Comparison of ENCODE assay signal across 8 mouse cellular contexts in genomic region chr1:64738180-64738555, GRCm38 (mm10). TPM values are rescaled to one million over a fixed set of nuclear protein-coding genes. Genes with fewer than 3 reads are reported as not detected.
DNase-seq lines count a peak whose midpoint lies in the region; ATAC-seq and TF ChIP-seq lines count a peak whose summit lies in the region.

No protein-coding gene starts in this region.

- under 1% methylated on average over 11 of the region's 11 CpGs for WGBS in embryonic facial prominence, embryonic 12.5 days
- WGBS in intestine, embryonic 15.5 days = under 1% methylated on average over 11 of the region's 11 CpGs
- 2% methylated on average over 11 of the region's 11 CpGs for WGBS in lung, postnatal 0 days

- peak overlapping the region; percentile 72 for H3K4me3 ChIP-seq in layer of hippocampus, adult 2 months
- H3K4me3 ChIP-seq in embryonic facial prominence, embryonic 12.5 days = peak overlapping the region; percentile 66
- H3K4me3 ChIP-seq in intestine, embryonic 15.5 days (replicated peaks) = peak overlapping the region; percentile 78
- peak overlapping the region; percentile 69 for H3K4me3 ChIP-seq in lung, postnatal 0 days (ENCODE audit: low read depth, low read length)

- no peak overlapping the region for H3K27ac ChIP-seq in layer of hippocampus, adult 2 months
- no peak overlapping the region for H3K27ac ChIP-seq in embryonic facial prominence, embryonic 12.5 days
- H3K27ac ChIP-seq in intestine, embryonic 15.5 days = peak overlapping the region; percentile 91
- peak overlapping the region; percentile 80 for H3K27ac ChIP-seq in lung, postnatal 0 days (ENCODE audit: low read length)

- DNase-seq in layer of hippocampus, adult 2 months (ENCODE audit: low spot score in 2 of 2) = no peak
- no peak for DNase-seq in layer of hippocampus, adult 8-10 months (ENCODE audit: low spot score in 2 of 2)
- DNase-seq in lung, postnatal 0 days (ENCODE audit: low spot score) = peak; percentile 72
- no peak for DNase-seq in urinary bladder, postnatal 36 days (ENCODE audit: low spot score in 2 of 2)
- DNase-seq in urinary bladder, postnatal 25 days (ENCODE audit: low spot score) = no peak
- no peak for DNase-seq in urinary bladder, postnatal 10 days (ENCODE audit: low spot score)

- no peak for TF ChIP-seq CTCF in layer of hippocampus, adult 2 months (conservative IDR thresholded peaks at IDR 0.05)
- no peak for TF ChIP-seq CTCF in lung, postnatal 0 days (IDR thresholded peaks at IDR 0.05)

- H3K9me3 ChIP-seq in embryonic facial prominence, embryonic 12.5 days = no peaks in the 10 kb centered on the region
- no peaks in the 10 kb centered on the region for H3K9me3 ChIP-seq in intestine, embryonic 15.5 days
- no peaks in the 10 kb centered on the region for H3K9me3 ChIP-seq in lung, postnatal 0 days (ENCODE audit: low read length)

- 0 out of 2 replicates have a peak overlapping the region, but pooled peaks have one; percentile 24 for H3K9ac ChIP-seq in embryonic facial prominence, embryonic 12.5 days
- peak overlapping the region; percentile 47 for H3K9ac ChIP-seq in intestine, embryonic 15.5 days
- peak overlapping the region; percentile 6; the same call in 1 of the 2 replicates for H3K9ac ChIP-seq in lung, postnatal 0 days (replicated peaks; ENCODE audit: low read depth)

- peaks cover 32% of the 10 kb centered on the region for H3K4me1 ChIP-seq in embryonic facial prominence, embryonic 12.5 days
- H3K4me1 ChIP-seq in intestine, embryonic 15.5 days (replicated peaks) = peaks cover 23% of the 10 kb centered on the region
- peaks cover 15% of the 10 kb centered on the region for H3K4me1 ChIP-seq in lung, postnatal 0 days (ENCODE audit: insufficient read depth, low read depth, low read length)

- peaks cover 44% of the 10 kb centered on the region for H3K27me3 ChIP-seq in embryonic facial prominence, embryonic 12.5 days
- H3K27me3 ChIP-seq in intestine, embryonic 15.5 days (replicated peaks) = 0 out of 2 replicates have a peak, but pooled peaks cover 3% of the 10 kb centered on the region
- 0 out of 2 replicates have a peak, but pooled peaks cover 11% of the 10 kb centered on the region for H3K27me3 ChIP-seq in lung, postnatal 0 days (replicated peaks; ENCODE audit: insufficient read depth, low read length)

- no peak for ATAC-seq in embryonic facial prominence, embryonic 12.5 days (ENCODE audit: insufficient number of reproducible peaks, insufficient read depth, low FRiP score, low TSS enrichment)
- peak; percentile 58 for ATAC-seq in intestine, embryonic 15.5 days
- peak; percentile 0 for ATAC-seq in lung, postnatal 0 days

- no peak for TF ChIP-seq EP300 in lung, postnatal 0 days (IDR thresholded peaks at IDR 0.05)

- H3K4me2 ChIP-seq in embryonic facial prominence, embryonic 12.5 days (replicated peaks) = peak overlapping the region; percentile 92
- peak overlapping the region; percentile 95 for H3K4me2 ChIP-seq in intestine, embryonic 15.5 days (replicated peaks)
- H3K4me2 ChIP-seq in lung, postnatal 0 days (replicated peaks; ENCODE audit: low read depth, low read length) = peak overlapping the region; percentile 96

- H3K36me3 ChIP-seq in embryonic facial prominence, embryonic 12.5 days = no peaks in the 10 kb centered on the region
- H3K36me3 ChIP-seq in intestine, embryonic 15.5 days = no peaks in the 10 kb centered on the region
- H3K36me3 ChIP-seq in lung, postnatal 0 days (ENCODE audit: insufficient read depth, low read length) = no peaks in the 10 kb centered on the region

RNA-seq across cellular contexts. Expression of gene Fzd5, which starts 0.6 kb away (rescaled TPM):
- total RNA-seq in layer of hippocampus, adult 2 months (2021) = 1 to 10 TPM in 1 of 2 experiments, under 1 TPM in 1; 0.93 to 1.3 TPM
- 1 to 10 TPM in 2 of 4 experiments, under 1 TPM in 2; 0.87 to 2.5 (median 1.3) TPM for total RNA-seq in layer of hippocampus, adult 8-10 months (2022)
- polyA plus RNA-seq in embryonic facial prominence, embryonic 12.5 days (2016; fragmentation: Nextera tagmentation; extraction: Ambion mirVana) = 2.4 and 2.5 TPM in 2 replicates
- polyA plus RNA-seq in intestine, embryonic 15.5 days (2015; fragmentation: Nextera tagmentation; extraction: Ambion mirVana) = 7.1 and 8.0 TPM in 2 replicates
- 3.1 and 3.5 TPM in 2 replicates for polyA plus RNA-seq in lung, postnatal 0 days (2015; fragmentation: Nextera tagmentation; extraction: Ambion mirVana)

RNA-seq across cellular contexts. Expression of gene Ccnyl1, which starts 47.9 kb away (rescaled TPM):
- total RNA-seq in layer of hippocampus, adult 2 months (2021) = 10 to 100 TPM; 12.9 to 14.8 TPM
- 10 to 100 TPM; 10.4 to 12.9 (median 12.0) TPM for total RNA-seq in layer of hippocampus, adult 8-10 months (2022)
- polyA plus RNA-seq in embryonic facial prominence, embryonic 12.5 days (2016; fragmentation: Nextera tagmentation; extraction: Ambion mirVana) = 6.6 and 8.2 TPM in 2 replicates
- polyA plus RNA-seq in intestine, embryonic 15.5 days (2015; fragmentation: Nextera tagmentation; extraction: Ambion mirVana) = 4.0 and 4.3 TPM in 2 replicates
- polyA plus RNA-seq in lung, postnatal 0 days (2015; fragmentation: Nextera tagmentation; extraction: Ambion mirVana) = 3.9 and 4.5 TPM in 2 replicates

Comparison
In these comparisons a context has a peak if more than half of its experiments do, and no peak if none do; other contexts are left out.
1. H3K27ac ChIP-seq: peak in intestine, embryonic 15.5 days (single experiment) and lung, postnatal 0 days (single experiment); none in layer of hippocampus, adult 2 months (single experiment) and embryonic facial prominence, embryonic 12.5 days (single experiment).
2. Peak in every context shown above with its lines, with median percentiles within 50 percentile points of each other: H3K4me3 ChIP-seq, H3K4me2 ChIP-seq and H3K9ac ChIP-seq.